Mouse (Mus musculus) retina, embryonic 14.5 days (tissue): ENCODE data around the gene Map3k5.
"Not testable (repeated sequence)": the region's sequence is repeated elsewhere in the genome, so short reads cannot be mapped to it uniquely, and the experiment has no call there.

ENCODE experiments used
- DNase-seq: peaks from one replicate; pipeline ENCODE4 v3.0.0-alpha.2; 2015; ENCODE audit warnings: low spot score

Map3k5 gene

DNA sequence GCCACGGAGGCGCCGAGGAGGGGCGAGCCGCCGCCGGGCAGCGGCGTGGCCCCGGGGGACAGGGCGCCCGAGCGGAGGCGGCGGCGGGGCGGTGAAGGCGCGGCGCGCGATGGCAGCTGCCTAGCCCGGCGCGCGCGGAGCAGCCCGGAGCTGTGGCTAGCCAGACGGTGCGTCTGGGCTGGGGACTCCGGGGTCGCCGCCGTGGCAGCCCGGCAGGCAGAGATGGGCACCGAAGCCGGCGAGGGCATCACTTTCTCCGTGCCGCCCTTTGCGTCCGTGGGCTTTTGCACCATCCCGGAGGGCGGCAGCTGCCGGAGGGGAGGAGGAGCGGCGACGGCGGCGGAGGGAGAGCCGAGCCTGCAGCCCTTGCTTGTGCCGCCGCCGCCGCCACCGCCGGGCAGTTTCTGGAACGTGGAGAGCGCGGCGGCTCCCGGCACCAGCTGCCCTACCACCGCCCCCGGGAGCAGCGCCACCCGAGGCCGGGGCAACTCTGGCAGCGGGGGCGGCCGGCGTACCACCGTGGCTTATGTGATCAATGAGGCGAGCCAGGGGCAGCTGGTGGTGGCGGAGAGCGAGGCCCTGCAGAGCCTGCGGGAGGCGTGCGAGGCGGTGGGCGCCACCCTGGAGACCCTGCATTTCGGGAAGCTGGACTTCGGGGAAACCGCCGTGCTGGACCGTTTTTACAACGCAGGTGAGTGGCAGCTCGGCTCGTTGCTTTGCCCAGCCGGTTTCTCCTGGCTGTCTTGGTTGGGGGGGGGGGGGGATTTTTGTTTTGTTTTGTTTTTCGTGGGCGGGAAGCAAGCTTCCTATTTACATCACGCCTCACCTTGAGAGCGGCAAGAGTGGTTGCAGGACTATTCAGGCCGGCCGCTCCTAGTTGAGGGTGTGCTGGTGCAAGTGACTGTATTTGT lies at the start of gene Map3k5:
Gene Map3k5, plus strand, starts transcription at position 89 of the 911 bp plus-strand sequence.
- no peak for DNase-seq

DNA sequence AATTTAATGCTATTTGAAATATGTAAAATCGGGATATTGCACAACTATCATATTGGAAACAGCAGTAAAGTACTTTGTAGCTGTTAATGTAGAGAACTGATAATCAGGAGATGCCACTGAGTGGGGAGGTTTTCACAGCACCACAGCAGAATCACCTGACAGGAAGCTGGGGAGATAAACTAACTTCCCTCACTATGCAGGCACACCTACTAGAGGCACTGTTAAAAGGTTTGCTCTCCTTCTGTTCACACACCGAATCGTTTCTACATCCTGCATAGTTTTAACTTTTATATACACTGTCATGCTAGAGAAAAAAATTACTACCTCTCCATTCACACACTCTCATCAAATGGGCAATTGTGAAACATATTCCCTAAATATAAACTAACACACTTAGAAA lies 48.0 kb upstream of the Map3k5 start:
- no peak for DNase-seq

DNA sequence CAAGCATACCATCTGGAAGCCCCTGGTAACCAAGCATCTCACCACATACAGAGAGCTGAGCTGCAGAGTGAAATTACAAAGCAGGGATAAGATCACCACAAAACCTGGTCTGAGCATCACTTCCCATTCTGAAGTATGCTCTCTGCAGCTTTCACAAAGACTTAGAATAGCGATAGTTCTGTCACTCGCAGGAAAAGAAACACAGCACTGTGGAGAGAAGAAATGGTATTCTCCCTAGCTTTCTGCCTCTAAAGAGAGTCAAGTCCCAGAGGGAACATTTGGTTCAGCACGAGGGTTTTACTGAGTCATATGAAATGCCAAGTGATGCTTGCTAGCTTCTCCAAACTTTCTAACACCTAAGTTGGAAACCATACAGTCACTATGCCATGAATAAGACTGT lies 44.4 kb upstream of the Map3k5 start:
- DNase-seq, result no peak

DNA sequence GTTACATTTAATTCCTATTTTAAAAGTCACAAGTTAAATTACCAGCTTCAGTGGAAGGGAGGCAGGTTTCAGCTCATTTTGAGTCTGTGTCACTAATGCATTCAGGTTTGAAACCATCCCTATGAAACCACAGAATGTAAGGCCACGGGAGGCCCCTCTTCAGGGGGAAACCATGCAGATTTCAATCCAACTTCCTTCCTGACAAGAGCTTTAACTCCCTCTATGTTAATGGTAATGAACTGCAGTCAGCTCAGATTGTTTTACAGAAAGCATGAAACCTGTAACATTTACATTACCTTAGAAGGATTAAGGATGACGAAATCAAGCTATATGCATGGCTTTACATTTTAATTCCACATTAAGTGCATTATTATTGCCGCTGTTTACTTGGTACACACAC lies 42.6 kb upstream of the Map3k5 start:
- DNase-seq, result no peak

DNA sequence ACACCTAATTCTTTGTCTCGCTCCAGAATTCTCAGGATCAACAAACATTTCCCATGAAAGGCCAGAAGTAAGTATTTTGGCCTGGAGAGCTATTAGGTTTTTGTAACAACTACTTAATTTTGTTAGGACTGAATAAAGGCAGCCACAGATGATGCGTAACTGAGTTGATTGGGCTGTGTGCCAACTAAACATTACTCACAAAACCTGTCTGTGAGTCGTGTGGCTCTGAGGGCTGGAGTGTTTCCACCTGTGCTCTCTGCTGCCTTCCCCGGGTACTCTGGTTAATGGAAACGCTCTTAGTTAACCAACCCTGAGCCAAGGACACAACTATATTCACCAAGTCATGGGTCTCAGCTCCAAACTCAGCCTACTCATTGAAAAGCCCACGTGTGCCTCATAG lies 41.1 kb upstream of the Map3k5 start:
- no peak for DNase-seq

DNA sequence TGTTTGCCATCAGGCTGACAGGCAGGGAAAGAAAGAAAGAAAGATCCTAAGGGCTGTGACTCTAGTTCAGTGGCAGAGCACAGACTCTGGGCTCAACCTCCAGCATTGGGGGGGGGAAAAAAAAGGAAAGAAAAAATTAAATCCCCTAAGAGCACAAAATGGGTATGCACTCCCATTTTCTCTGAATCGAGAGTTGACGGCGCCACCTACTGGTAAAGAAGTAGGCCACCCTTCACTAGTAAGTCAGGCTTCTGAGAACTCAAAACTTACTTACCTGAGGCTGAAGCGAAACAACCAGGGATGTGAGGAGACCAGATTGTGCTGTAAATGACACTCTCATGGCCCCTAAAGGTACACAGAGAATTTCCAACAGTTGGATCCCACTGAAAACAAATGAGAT lies 40.3 kb upstream of the Map3k5 start:
- DNase-seq, result peak; percentile 74

DNA sequence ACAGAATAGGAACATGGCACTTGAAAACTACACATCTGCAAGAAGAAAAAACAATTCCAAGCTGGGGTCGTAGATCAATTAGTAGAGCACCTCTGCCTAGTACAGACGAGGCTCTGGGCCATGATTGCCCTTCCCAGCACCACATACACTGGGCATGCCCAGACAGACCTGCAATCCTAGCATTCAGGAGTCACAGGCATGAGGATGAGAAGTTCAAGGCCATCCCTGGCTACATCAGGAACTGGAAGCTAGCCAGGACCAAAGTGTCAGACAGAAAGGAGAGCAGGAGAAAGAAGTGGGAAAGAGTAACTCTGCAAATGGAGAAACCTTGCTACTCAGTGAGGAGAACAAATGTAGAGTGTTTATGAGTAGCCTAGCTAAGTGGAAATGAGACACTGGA lies 34.1 kb upstream of the Map3k5 start:
- no peak for DNase-seq

DNA sequence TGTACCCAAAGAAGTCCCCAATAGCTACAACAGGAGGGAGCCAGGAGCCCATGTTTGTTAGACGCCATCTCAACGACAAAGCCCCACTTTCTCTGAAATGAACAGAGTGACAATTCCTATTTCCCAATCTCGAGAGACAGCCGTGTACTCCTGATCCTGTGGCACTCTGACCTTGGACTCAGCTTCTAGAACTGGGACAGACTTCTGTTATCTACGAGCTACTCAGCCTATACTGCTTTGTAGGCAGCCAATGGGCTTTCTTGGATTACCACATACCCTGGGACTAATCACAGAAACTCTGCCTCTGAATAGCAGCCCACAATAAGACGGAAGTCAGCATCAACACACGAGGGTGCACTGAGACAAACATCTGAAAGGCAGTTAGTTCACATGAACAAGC lies 32.3 kb upstream of the Map3k5 start:
- DNase-seq, result no peak

DNA sequence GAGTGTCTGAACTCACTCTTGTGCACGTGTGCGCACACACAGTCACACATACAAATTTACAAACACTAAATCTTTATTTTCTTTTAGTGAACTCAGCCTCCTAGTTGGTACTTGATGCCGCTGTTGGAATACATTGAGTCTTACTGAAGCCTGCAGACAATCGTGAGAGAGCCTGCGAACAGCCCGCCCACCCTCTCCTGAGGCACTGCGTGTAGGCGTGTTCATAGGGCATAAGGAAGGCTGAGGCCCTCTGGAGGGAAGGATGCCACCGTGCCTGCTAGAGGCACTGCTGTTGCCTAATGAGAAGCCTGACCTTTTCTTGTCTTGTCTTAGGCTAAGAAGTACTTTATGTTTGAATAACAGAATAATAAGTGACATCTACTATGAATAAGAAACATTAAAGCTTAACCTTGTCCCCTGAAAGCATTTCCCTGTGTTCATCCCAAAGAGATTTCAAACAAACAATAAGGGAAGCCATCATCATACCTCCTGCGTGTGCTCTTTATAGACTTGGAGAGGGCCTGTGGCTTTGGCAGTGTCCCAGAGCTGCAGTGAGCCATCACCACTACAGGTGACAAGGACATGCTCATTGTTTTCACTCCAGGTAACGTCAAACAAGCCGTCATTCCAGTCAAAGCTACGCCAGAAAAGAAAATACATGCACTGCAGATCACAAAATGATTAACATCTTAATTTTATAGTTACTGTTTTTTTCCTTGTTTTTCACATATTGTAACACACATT lies 30.0 kb upstream of the Map3k5 start:
- DNase-seq, result no peak

DNA sequence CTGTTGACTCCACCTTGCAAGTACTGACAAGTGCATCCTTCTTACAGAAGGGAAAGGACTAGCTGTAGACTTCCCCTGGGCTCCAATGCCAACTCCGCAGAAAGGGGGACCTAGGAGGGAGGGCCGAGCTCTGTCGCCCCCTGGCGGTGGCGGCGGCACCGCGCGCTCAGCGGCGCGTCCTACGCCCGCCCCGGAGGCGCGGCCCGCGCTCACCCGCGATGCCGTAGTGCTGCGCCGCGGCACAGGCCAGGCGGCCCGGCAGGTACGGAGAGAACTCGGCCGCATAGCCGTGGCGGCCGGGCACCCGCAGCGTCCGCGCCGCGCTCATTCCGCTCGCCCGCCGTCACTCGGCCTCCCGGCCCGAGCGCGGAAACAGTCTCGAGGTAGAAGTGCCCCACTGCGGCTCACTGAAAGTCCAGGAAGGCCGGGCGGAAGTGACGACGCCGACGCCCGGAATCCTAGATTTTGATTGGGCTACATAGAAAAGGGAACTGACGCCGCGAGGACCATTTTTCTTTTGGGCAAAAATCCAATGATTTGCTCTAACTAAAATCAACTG lies 26.9 kb upstream of the Map3k5 start, which contains the start of gene Pex7:
Gene Pex7, minus strand, starts transcription at position 444 of the 559 bp plus-strand sequence.
- DNase-seq, result peak; percentile 97

DNA sequence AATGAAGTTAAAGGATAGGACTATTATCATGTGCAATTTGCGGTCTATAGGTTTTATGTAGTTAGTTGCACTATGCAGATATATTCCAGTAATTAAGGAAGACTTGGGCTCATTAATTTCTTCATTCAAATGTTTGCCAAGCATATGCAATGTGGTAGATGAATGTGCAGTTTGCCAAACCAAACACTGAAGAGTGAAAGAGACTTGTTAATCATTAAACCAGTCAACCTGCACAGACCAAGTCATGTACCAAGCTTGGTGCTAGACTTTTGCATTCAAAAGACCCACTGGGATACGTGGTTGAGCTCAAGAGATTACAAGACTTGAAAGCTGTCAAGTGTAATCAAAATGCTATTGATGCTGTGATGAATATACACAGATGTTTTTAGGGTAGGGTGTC lies 26.2 kb upstream of the Map3k5 start:
- no peak for DNase-seq

DNA sequence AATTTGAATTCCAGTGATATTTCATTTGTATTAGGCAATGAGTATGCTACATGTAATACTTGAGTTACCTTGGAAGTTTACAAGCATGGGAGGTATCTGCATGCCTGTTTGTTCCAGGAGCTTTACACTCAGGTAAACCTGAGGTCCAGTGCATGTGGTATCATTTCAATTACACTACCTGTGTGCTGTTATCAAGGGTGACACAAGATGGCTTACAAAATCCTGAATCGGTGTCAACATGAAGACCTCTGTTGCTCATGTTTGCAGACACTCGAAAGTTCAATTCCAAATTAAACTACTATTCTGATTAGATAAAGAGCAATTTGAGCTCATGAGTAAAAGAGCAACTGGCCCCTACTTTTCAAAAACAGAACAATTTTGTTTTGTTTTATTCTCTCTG lies 23.8 kb upstream of the Map3k5 start:
- no peak for DNase-seq

DNA sequence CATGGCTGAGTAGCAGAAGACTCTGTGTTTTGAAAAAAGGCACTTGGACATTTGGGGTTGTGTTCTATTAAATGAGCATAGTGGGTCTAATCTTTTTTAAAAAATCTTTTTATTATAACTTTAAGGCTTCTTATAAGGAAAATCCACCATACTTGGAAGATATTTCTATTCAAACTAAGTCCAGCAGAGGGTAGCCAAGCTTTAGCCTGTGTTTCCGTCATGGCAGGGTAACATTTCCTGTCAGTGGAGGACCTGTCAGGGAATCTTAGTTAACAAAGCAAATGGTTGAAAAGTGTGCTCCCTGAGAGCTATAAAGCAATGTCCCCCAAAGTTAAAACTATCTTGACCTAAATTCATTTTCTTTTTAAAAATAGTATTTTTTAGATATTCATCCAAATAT lies 22.7 kb upstream of the Map3k5 start:
- peak; percentile 51 for DNase-seq

DNA sequence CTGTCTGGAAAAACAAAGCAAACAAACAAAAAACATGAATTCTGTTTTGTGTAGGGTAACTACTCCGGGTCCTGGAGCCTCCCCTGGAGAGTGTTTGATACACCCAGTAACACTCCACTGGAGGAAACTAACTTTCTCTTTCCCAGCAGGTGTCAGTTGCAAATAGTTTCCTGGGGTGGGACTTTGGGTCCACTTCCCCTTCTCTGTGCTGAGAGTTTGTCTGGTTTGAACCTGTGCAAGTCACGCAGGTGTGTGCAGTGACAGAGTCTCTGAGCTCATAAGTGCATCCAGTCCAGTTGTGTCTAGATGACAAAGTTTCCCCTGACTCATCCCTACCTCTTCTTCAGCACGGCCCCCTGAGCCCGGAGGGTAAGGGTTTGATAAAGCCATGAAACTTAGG lies 20.5 kb upstream of the Map3k5 start:
- no peak for DNase-seq

DNA sequence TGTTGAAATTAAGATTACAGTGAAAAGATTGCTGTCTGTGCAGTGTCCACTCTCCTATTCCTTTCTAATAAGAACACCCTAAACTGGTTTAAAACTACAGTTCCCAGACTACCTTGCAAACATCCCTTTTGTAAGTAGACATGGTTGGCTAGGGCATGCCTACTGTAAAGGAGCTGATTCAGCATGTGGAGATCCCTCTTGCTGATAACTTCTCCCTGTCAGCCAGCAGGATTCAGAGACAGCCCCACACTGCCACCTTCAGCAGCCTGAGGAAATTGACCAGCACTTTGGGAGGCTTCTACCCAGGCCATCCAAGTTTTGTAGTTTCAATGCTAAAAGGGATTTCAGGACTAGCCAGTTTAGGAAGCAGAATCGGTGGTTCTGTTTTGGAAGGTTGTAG lies 19.0 kb upstream of the Map3k5 start:
- DNase-seq, result peak; percentile 55

DNA sequence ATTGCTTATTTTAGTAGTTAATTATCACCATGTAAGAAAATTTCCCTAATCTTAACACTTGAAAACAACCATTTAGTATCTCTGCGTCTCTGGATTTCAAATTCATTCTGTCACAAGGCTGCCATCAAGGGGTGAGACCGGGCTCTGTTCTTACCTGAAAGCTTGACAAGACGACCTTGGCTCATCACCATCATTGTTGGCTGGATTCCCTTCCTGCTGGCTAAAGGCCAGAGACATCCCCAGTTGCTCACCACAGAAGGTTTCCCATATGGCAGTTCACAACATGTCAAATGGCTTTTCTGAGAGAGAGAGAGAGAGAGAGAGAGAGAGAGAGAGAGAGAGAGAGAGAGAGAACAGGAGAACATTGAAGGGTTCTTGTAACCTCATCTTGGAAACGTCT lies 11.9 kb upstream of the Map3k5 start:
- no peak for DNase-seq

DNA sequence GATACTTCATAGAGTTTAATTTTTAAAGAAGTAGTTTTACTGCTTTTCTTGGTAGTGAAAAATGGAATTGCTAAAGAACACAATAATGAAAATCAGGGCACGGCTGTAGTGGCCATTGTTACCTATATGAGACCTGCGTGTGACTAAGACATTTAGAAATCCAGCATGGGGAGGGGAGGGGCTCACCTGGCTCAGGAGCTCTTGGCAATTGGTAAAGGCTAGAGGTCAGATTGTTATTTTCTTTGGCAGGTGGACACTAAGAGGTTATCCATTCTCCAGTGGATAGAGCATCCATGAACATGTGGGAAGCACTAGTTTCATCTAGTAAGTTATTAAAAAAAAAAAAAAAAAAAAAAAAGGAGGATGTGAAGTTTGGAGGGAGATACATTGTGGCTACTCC lies 10.0 kb upstream of the Map3k5 start:
- DNase-seq, result no peak

DNA sequence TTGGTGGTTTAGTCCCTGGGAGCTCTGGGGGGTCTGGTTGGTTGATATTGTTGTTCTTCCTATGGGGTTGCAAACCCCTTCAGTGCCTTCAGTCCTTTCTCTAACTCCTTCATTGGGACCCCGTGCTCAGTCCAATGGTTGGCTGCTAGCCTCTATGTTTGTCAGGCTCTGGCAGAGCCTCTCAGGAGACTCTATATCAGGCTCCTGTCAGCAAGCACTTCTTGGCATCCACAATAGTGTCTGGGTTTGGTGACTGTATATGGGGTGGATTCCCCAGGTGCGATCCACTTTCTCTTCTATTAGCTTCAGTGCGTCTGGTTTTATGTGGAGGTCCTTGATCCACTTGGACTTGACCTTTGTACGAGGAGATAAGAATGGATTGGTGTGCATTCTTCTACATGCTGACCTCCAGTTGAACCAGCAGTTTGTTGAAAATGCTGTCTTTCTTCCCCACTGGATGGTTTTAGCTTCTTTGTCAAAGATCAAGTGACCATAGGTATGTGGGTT lies 7.8 kb upstream of the Map3k5 start:
- DNase-seq, result not testable (repeated sequence)

DNA sequence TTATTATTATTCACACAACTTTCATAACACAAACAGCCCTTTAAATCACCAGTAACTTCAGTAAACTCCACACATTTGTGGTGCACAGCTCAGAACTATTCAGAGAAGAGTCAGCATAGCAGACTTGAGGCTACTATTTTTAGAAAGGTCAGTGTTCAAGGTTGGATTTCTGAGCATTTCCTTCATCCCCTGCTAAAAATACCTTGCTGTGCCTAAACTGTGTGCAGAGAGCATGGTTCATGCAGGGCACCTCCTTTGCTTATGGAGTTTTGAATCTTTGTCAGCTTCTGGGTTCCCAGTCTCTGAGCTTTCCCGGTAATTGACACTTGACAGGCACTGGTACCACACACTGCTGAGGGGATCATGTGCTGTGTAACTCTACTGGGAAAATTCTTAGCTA lies 6.1 kb upstream of the Map3k5 start:
- DNase-seq, result no peak

DNA sequence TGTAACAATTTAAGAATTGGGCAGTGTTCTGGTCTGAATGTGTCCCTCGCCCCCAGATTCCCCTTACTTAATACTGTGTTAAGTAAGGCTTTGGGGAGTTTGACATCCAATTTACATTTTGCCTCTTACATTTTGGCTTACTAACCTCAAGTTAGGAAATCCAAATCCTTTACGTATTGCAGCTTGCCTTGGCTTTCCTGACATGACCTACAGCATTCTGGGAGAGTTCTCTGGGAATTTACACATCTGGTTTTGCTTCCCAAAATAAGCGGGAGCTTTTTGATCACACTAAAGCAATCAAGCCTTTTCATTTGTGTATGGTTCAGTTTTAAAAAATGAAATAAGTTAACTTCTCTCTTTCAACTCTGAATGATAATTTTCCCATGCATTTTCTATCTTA lies 1.3 kb upstream of the Map3k5 start:
- no peak for DNase-seq

DNA sequence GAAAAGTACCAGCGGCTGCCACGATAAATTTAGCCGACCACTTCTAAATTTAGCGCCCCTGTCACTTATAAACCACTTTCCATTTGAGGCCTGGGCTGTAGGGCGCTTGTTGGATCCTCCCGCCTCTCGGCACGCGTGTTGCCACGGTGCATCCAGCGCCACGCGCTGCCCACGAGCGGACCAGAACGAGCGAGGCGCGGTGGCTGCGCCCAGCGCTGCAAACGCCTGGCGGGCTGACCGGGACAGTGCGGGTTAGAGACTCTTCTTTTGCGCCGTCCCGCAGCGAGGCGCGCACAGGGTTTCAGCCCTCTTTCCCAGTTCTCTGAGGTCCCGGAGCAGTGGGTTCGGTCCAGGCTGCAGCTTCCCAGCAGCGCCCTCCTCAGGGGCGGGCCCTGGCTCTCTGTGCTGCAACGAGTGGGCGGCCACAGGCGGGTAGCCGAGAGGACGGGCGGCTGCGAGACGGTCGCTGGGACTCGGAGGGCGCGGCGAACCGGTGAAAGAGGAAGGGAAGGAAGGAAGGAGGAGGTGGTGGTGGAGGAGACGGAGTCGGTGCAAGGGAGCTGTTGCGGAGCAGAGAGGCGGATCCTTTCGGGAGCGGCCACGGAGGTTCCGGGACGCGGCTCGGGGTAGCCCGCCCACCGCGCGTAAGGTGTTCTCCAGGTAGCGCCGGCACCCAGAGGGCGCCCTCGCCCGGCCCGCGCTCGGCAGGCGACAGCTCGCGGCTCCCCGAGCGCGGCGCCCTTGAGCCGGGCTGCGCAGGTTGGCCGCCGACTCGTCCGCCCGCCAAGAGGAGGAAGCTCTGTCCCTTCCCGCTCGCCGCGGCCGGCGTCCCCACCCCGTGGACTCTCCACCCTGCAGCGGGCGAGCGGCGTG lies 525 bp upstream of the Map3k5 start:
- peak; percentile 72 for DNase-seq

DNA sequence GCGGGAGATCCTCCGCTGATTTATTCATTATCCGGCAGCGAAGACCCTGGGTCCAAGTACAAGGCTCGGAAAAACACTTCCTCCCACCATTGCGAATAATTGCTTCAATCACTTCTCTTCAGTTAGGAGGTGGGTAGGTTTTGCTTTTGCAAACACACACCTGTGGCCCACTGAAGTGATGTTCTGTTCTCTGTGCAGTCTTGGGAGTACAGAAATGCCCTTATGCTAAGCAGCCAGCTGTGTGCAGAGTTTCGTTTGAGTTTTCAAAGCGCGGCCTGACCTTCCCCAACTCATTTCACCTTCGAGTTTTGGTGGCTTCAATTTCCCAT lies 987 bp downstream of the Map3k5 start:
- peak; percentile 22 for DNase-seq
